Mouse (Mus musculus) right cerebral cortex, postnatal 25 days (tissue): ENCODE results near the gene Aqp12.

Source experiments
- DNase-seq: peaks from one replicate; pipeline ENCODE4 v3.0.0; 2022

Gene Aqp12

GRCm38 (mm10) chr1:93015136-93015535, 9.0 kb downstream of the Aqp12 start:
- no peak for DNase-seq

DNA sequence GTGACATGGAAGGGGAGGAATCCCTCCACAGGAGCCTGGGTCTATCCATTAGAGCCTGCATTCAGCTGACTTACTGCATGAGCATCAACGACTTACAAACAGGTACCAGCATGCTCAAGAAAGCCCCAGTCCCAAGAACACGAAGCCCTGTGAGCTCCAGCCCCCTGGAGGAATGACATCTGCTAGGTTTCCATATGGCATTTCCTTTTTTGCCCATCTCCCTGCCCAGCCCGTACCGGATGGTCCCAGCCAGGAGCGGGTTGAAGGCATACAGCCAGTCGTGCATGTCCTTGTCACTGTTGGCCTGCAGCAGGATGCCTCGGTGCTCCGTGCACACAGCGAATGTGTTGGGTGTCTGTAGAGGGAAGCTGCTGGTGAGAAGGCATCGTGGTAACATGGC, 12.6 kb downstream of the Aqp12 start:
- DNase-seq = no peak

DNA sequence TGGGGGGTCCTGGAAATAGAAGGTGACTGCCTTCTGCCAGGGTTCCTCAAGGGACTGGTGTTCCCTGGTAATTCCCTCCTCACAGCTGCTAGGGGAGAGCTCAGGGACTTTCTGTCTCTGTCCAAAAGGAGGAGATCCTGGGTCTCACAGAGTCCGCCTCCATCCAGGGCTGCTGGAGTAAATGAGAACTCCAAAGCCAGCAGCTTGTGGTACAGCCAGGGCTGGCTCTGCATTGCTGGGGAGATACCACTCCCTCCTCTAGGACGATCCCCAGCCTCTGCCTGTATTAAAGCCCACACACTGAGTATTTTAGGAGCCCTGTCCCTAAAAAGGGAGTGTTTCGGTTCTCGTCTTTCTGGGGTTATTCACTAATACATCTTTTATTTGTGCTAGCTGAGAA, 14.5 kb downstream of the Aqp12 start:
- DNase-seq = no peak

- no peak for DNase-seq
Observed at GRCm38 (mm10) chr1:93026600-93026999, 20.5 kb downstream of the Aqp12 start.

DNA sequence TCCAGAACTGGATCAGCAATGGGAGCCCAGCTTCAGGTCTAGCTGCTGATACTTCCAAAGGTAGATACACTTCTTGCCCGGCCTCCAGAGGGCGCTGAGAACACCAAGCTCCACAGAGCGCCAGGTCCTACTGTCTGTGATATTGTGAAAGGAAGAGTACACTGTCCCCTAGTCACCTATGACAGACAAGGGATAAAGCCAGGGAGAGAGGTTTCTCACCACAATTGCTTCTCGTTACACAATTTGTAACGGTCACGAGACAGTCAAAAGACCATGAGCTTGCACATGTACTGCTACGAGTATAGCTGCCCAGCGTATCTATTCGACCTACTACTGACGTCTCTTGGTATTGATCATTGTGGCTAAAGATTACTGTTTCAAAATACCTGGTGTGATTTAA, 23.3 kb downstream of the Aqp12 start:
- no peak for DNase-seq

GRCm38 (mm10) chr1:93030060-93030459, 23.9 kb downstream of the Aqp12 start:
- no peak for DNase-seq

DNA sequence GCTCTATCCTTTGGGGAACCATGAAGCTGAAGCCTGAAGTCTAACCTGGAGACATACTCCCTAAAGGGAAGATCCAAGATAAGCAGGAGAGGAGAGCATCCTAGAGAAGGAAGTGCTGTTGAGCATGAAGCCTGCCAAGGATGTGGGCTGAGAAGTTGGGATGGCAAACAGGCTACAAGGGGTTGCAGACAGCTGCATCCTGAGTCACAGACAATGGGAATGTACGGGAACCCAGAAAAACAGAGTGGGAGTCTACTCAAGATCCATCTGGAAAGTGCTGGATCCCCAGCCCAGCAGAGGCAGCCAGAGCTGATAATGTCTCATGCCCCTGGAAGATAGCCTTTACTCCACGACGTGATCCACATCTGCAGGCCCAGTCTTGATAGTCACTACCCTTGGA, 25.1 kb downstream of the Aqp12 start:
- DNase-seq = no peak

DNA sequence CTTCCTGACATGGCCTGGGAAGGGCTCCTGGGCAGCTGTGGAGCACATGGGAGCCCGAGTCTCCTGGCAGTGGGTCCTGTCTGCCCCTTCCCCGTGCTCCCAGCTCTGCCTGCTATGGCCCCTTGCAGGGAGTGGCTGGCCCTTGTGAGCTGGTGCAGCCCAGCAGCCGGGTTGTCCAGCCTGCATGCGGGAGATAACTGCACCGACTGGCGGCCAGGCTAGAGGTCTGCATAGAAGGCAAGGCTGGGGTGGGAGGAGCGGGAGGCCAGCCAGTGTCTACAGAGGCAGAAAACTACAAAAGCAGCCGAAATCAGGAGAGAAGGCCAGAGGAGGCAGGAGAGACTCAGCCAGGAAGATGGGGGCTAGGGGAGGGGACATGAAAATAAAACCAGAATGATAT, 27.9 kb downstream of the Aqp12 start:
- DNase-seq = no peak

- no peak for DNase-seq
Observed at GRCm38 (mm10) chr1:93035981-93036380, 29.8 kb downstream of the Aqp12 start.

GRCm38 (mm10) chr1:93046153-93046789, 40.1 kb downstream of the Aqp12 start:
- DNase-seq = no peak

DNA sequence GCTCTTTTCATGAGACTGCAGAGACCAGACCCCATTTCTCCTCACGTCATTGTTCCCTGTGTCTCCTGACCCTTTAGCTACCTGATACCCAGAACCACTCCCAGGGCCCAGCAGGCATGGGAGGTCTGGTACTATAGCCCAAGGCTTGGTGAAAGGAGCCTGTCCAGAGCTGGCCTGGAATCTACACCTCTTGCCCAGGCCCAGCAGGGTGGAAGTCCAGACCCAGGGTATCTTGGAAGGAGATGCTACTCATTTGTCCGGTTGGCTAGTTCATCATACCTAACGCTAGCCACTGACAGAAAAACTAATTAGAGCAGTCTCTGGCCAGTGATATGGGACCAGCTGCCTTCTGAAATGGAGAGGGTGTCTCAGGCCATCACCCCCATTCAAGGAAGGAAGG, 43.9 kb downstream of the Aqp12 start:
- no peak for DNase-seq

- no peak for DNase-seq
Observed at GRCm38 (mm10) chr1:93051124-93051833, 45.1 kb downstream of the Aqp12 start.
